Mouse (Mus musculus) Patski (cell line): ENCODE measurements around the gene Atg14. TPM values are rescaled to one million over a fixed set of nuclear protein-coding genes. Genes with fewer than 3 reads are reported as not detected.

Source experiments
- ATAC-seq: fragments of 100-300 bp; one replicate; pipeline ENCODE4 v1.8.0; 2021
- CTCF ChIA-PET: fragments of 350-600 bp; sonication (Branson Sonifier 250); formaldehyde crosslinking; loops from one replicate; lab custom pipeline; 2022; ENCODE audit warnings: inconsistent platforms; lab: Charles Lee
- POLR2A ChIA-PET: fragments of 350-600 bp; sonication (Branson Sonifier 250); formaldehyde crosslinking; loops from one replicate; lab custom pipeline; 2022; ENCODE audit warnings: antibody characterized with exemption, inconsistent platforms; lab: Charles Lee
- DNase-seq: peaks from one replicate; pipeline ENCODE4 v3.0.0-alpha.2; 2011; ENCODE audit warnings: low read depth, low spot score
- H3K27me3 ChIP-seq: fragments of 371-371 bp; one replicate; pipeline ENCODE4 v1.5.1; 2021
- CTCF ChIP-seq: fragments of 100-300 bp; IDR thresholded peaks from one replicate; pipeline ENCODE4 v1.5.1; 2021
- in situ Hi-C: fragments of 300-500 bp; cut with MboI; formaldehyde crosslinking; loops from 3 replicates; pipeline ENCODE4 v1.11.1; 2018; ENCODE audit warnings: low pct_unique_long_range_greater_than_20kb, mixed read lengths
- polyA plus RNA-seq: library from polyadenylated mRNA; unstranded; gene quantifications from one replicate; pipeline ENCODE4 v1.2.3, GENCODE M21; 2021

Gene Atg14
- polyA plus RNA-seq, 1 experiment from 2014 or later: 11.9 TPM

DNA sequence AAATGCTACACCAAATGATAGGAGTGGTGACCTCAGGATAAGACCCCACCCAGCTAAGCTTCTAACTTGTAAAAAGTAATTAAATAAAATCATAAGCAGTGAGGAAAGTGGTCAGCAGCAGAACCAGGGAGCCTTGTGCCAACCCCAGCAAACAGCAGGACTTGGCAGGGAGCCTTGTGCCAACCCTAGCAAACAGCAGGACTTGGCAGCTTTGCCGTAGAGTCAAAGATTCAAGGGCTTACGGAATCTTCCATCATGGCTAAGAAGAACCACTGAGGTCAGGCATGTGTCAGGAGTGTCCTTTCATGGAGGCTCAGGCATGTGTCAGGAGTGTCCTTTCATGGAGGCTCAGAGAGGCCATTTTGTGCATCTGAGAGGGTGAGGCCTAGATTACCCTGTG is 7.6 kb upstream of the Atg14 start:
- ATAC-seq (no peak), DNase-seq (no peak)
- H3K27me3 ChIP-seq: no peaks in the 10 kb centered on the region
- in situ Hi-C loops: loop anchor here (25.0 kb wide), 1 partner anchor 109 kb away; no protein-coding TSS in a partner anchor
- ChIA-PET POLR2A (no interaction called here), CTCF (no interaction called here)
- no peak for TF ChIP-seq CTCF

DNA sequence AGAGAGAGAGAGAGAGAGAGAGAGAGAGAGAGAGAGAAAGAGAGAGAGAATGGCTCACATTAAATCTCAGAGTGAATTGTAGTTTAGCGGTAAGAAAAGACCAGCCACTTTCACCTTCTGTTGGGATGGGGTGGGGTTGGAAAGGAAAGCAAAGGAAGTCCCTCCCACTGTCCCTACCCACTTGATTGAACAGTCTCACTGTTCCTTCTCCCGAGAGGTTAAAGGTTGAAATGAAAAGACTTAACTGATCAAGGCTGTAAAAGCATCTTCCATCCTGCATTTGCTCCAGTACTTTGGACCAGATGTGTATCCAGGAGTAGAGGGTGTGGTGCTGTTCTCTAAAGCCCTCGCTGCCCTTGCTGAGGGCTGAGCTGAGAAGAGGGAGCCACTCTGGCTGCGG is 6.2 kb upstream of the Atg14 start:
- CTCF ChIA-PET: no interaction called here
- in situ Hi-C loops: loop anchor here (25.0 kb wide), 1 partner anchor 111 kb away; no protein-coding TSS in a partner anchor
- no peak for TF ChIP-seq CTCF
- POLR2A ChIA-PET: no interaction called here
- no peaks in the 10 kb centered on the region for H3K27me3 ChIP-seq
- ATAC-seq (no peak), DNase-seq (no peak)

DNA sequence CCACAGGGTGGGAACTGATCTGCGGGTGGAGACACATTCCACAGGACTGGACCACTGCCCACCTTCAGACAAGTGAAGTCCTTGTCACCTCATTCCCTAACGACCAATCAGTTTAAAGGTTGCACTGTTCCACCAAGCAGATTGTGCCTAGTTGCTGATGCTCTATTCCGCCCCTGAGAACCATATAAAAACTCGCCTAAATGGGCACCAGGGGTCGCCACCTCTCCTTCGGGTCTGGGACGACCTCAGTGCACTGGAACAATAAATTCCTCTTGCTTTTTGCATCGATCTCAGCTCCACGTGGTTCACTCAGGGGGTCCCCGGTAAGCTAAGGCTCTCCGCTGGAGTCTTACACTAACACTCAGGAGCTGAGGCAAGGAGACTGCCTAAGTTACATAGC is 4.3 kb upstream of the Atg14 start:
- no peak for ATAC-seq
- no peaks in the 10 kb centered on the region for H3K27me3 ChIP-seq
- DNase-seq: no peak
- in situ Hi-C loops: loop anchor here (25.0 kb wide), 1 partner anchor 113 kb away; no protein-coding TSS in a partner anchor
- POLR2A ChIA-PET: interaction anchor here (0.6 kb wide), 1 partner anchor 67 kb away, joined by 4 read pairs; no protein-coding TSS in a partner anchor
- CTCF ChIA-PET: interaction anchor here (1.2 kb wide), 1 partner anchor 65 kb away, joined by 3 read pairs; no protein-coding TSS in a partner anchor
- no peak for TF ChIP-seq CTCF

DNA sequence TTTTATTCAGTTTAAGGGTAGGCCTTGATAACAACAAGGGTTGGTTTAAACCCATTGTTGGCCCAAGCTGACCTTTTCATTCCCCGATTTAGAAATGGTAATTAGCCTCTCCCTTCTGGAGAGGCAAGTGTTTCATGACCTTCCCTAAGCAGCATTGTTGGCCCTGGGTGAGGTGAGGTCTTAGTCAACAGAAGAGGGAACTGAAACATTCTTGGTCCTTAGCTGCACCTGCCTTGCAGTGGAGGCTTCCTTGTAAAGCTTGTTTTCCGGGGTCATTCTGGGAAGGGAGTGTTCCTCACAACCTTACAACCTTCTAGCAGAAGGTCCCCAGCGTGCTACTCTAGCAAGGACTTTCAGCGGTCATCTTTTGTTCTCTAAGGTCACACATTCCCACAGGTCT is 2.3 kb upstream of the Atg14 start:
- DNase-seq (no peak), ATAC-seq (no peak)

DNA sequence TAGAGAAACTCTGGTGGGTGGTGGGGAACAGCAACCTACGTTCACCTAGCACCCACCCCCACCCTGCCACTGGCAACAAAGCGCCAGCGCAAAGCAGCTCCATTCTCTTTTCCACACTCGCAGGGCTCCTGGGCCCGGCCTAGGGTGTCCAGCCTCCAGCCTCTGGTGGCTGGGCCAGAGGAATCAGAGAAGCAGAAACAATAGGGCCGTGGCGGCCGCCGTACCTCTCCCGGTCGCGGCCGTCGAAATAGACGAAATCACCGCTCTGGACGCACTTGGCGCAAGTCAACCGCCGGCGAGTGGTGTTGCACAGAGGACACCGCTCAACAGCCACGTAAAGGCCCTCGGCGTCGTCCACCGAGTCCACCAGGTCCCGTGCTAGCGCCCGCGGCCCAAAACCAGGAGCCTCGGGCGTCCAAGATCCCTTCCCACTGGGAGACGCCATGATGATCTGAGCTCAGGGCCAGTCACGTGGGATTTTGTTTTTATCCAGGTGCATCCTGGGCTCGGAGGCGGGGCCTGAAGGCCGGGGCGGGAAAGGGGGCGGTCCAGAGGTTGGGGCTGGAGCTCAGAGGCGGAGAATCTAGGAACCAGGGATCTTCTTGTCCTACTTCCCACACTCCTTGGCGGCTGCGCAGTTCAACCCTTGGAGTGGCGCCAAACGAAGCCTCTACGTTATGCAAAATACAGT is 2.3 kb downstream of the Atg14 start:
- DNase-seq: peak; percentile 73
- H3K27me3 ChIP-seq: peaks cover 4% of the 10 kb centered on the region
- in situ Hi-C loops: no loop called here
- ATAC-seq: peak; percentile 95
- no peak for TF ChIP-seq CTCF
- POLR2A ChIA-PET: interaction anchor here (0.6 kb wide), 1 partner anchor 1796 kb away, joined by 3 read pairs; no protein-coding TSS in a partner anchor
- CTCF ChIA-PET: interaction anchor here (1.2 kb wide), 1 partner anchor 120 kb away, joined by 3 read pairs; no protein-coding TSS in a partner anchor

More for the DNA sequence above, 2.3 kb upstream of the Atg14 start:
- in situ Hi-C loops: no loop called here
- no peak for TF ChIP-seq CTCF
- ChIA-PET POLR2A (no interaction called here), CTCF (no interaction called here)
- peaks cover 4% of the 10 kb centered on the region for H3K27me3 ChIP-seq

DNA sequence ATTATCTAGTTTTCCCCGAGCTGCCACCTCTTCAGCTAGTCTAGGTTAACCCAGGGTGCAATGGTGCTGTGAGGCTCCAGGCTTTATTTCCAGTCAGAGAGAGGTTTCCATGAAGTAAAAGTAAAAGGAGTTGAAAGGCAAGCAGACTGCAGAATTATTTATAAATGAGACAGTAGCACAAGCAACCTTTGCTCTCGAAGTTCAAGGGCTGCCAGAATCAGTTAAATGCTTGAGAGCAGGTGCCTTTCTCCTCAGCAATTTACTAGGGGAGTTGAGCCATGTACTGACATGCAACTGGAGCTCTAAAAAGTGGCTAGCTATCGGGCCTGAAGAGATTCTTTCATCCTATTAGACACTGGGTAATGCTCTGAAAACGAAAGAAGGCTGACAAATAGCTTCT is 7.3 kb downstream of the Atg14 start:
- H3K27me3 ChIP-seq: no peaks in the 10 kb centered on the region
- ATAC-seq (no peak), DNase-seq (no peak)
- TF ChIP-seq CTCF: no peak
- in situ Hi-C loops: no loop called here
- POLR2A ChIA-PET: no interaction called here
- CTCF ChIA-PET: no interaction called here

DNA sequence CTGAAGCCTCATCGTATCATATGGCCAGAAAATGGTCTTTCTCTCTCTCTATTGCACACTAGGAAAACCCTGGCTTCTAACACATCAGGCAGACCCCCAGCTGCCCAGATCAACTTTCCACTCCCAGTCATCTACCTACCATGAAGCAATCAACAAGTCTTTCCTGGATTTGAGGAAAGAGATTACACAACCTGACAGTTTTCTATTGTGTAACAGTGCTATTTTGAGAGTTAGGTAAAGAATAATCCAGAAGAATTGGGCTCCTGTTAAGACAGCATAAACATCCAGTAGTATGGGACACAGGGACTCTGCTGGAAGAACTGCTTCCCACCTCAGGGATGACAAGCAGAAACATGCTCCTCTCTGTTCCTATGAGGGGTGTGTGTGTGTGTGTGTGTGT is 7.9 kb downstream of the Atg14 start:
- TF ChIP-seq CTCF: no peak
- ChIA-PET POLR2A (no interaction called here), CTCF (no interaction called here)
- DNase-seq (no peak), ATAC-seq (no peak)
- H3K27me3 ChIP-seq: no peaks in the 10 kb centered on the region
- in situ Hi-C loops: no loop called here

DNA sequence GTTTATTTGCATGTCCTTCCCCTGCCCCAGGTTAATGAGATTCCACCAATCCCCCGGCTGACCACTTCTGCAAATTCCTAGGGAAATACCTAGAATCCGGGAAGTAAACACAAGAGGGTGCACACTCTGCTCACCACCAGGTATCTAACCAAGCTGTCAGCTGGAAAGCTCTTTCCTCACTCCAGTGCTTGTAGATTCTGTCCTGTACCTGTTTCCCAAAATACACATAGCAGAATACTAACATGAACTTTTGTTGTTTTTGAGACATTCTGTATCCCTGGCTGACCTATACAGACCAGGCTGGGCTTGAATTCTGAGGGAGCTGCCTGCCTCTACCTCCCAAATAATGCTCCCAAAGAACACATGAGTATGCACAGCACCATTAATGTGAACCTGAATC is 9.7 kb downstream of the Atg14 start:
- in situ Hi-C loops: no loop called here
- CTCF ChIA-PET: no interaction called here
- TF ChIP-seq CTCF: no peak
- POLR2A ChIA-PET: no interaction called here
- DNase-seq: no peak
- no peak for ATAC-seq
- H3K27me3 ChIP-seq: no peaks in the 10 kb centered on the region

DNA sequence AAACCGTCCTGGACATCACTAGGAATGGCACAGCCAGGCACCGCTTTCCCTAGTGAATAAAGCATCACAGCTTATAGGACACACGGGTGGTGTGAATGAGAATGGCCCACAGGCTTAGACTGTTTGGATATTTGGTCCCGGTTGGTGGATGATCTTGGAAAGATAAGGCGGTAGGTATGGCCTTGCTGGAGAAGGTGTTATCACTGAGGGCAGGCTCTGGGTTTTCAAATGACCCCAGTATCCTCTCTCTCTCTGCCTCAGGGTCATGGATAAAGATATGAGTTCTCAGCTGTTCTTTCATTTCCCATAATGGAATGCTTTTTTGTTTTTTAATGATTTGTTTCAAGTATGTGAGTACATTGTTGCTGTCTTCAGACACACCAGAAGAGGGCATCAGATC is 15.2 kb downstream of the Atg14 start:
- ChIA-PET CTCF (no interaction called here), POLR2A (no interaction called here)
- H3K27me3 ChIP-seq: no peaks in the 10 kb centered on the region
- in situ Hi-C loops: no loop called here
- ATAC-seq: no peak
- no peak for TF ChIP-seq CTCF
- DNase-seq: no peak

DNA sequence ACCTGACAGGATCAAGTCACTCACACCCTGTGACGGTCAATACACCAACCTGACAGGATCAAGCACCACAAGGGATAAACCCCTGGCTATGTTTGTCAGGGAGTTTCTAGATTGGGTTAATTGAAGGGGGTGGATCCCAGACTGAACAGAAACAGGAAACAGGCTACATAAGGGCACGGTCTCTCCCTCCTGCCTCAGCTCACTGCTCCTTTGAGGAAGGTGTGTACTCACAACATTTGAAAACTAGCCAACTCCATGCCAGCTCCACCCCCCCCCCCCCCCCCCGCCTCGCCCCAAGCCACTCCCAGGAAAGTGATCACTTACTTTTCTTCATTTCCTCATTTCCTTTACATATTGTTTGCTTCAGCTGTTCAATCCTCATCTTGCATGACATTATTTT is 16.2 kb downstream of the Atg14 start:
- TF ChIP-seq CTCF: no peak
- ChIA-PET CTCF (no interaction called here), POLR2A (interaction anchor here (0.6 kb wide), 1 partner anchor 949 kb away, joined by 3 read pairs; no protein-coding TSS in a partner anchor)
- H3K27me3 ChIP-seq: no peaks in the 10 kb centered on the region
- ATAC-seq (no peak), DNase-seq (no peak)
- in situ Hi-C loops: no loop called here

DNA sequence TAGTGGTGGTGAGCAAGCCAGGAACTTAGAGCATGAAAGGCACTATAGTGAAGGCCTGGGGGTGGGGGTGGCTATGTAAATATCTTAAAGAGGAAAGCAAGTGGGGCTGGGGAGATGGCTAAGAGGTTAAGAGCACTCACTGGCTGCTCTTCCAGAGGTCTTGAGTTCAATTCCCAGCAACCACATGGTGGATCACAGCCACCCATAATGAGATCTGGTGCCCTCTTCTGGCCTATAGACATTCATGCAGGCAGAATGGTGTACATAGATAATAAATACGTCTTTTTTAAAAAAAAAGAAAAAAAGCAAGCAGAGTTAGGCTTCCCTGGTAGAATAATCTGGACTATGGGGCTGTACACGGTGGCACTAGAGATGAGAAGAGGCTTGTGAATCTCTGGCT is 17.1 kb downstream of the Atg14 start:
- CTCF ChIA-PET: no interaction called here
- DNase-seq: no peak
- POLR2A ChIA-PET: interaction anchor here (0.6 kb wide), 1 partner anchor 950 kb away, joined by 3 read pairs; no protein-coding TSS in a partner anchor
- in situ Hi-C loops: no loop called here
- no peak for ATAC-seq
- H3K27me3 ChIP-seq: no peaks in the 10 kb centered on the region
- TF ChIP-seq CTCF: no peak
